Mouse (Mus musculus) liver, adult 2 months (tissue): ENCODE measurements around the gene Fam92b.

Experiments
- CTCF ChIP-seq: fragments of 200-500 bp; IDR thresholded peaks from 2 replicates; pipeline ENCODE4 v1.5.1; 2011; ENCODE audit warnings: low read depth, low read length, control low read depth
- POLR2A ChIP-seq: fragments of 200-500 bp; IDR thresholded peaks from 2 replicates; pipeline ENCODE4 v1.6.1; 2011; ENCODE audit warnings: low read length, control low read depth; ENCODE audit not compliant: insufficient read depth; ENCODE audit errors: extremely low read depth

DNA sequence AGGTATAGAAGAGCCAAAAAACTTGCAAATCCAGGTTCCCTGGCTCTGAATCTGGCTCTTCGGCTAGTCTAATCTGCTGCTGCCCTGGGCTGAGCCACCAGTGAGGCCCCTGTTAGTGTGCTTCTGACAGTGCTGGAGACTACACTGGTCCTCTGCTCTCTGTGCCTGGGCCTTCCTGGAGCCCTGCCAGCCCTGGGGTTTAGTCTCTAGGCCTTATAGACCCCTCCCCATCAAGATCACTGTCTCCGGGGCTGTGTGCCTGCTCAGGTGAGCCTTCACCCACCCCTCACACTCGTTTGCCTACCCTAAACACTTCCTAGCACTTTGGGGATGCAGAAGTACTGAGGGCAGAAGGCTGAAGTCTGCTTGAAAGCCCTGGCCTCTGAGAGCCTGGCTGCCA is 57.8 kb downstream of the Fam92b start:
- no peak for TF ChIP-seq CTCF
- no peak for TF ChIP-seq POLR2A
